Mouse (Mus musculus) midbrain, postnatal 0 days (tissue): ENCODE results near the gene Aldoart2. TPM values are rescaled to one million over a fixed set of nuclear protein-coding genes. Genes with fewer than 3 reads are reported as not detected.
A peak's percentile ranks its signal among the peaks of the same experiment; 100 is the strongest.

Experiments
- ATAC-seq: fragments of 200-750 bp; cut with Nextera tagmentation; 2 replicates; pipeline ENCODE4 v1.8.0; 2017; ENCODE audit warnings: moderate number of reproducible peaks, mild to moderate bottlenecking, moderate TSS enrichment, moderate library complexity; ENCODE audit not compliant: low FRiP score
- DNase-seq: peaks from one replicate; pipeline ENCODE4 v3.0.0-alpha.2; 2015; ENCODE audit warnings: low spot score
- H3K27ac ChIP-seq: fragments of 300-500 bp; sonication (generic); 2 replicates; pipeline ENCODE4 v1.5.1; 2014; ENCODE audit warnings: low read depth, mild to moderate bottlenecking, low read length, mixed read lengths
- H3K27me3 ChIP-seq: fragments of 300-500 bp; sonication (generic); 2 replicates; pipeline ENCODE4 v1.6.1; 2014; ENCODE audit warnings: low read length, control low read depth, mixed read lengths; ENCODE audit not compliant: insufficient read depth
- H3K36me3 ChIP-seq: fragments of 300-500 bp; sonication (generic); 2 replicates; pipeline ENCODE4 v1.6.1; 2014; ENCODE audit warnings: low read length, control low read depth, mixed read lengths; ENCODE audit not compliant: insufficient read depth
- H3K4me1 ChIP-seq: fragments of 300-500 bp; sonication (generic); 2 replicates; pipeline ENCODE4 v1.6.1; 2014; ENCODE audit warnings: mild to moderate bottlenecking, control low read depth, antibody characterized with exemption, low read length, mixed read lengths; ENCODE audit not compliant: insufficient read depth
- H3K4me2 ChIP-seq: fragments of 300-500 bp; sonication (generic); 2 replicates; pipeline ENCODE4 v1.6.1; 2014; ENCODE audit warnings: low read depth, mild to moderate bottlenecking, low read length, mixed read lengths; ENCODE audit not compliant: poor library complexity, severe bottlenecking
- H3K4me3 ChIP-seq: fragments of 300-500 bp; sonication (generic); 2 replicates; pipeline ENCODE4 v1.5.1; 2014; ENCODE audit warnings: low read depth, mild to moderate bottlenecking, low read length, moderate library complexity
- H3K9ac ChIP-seq: fragments of 300-500 bp; sonication (generic); replicated peaks from 2 replicates; pipeline ENCODE4 v1.6.1; 2014; ENCODE audit warnings: mild to moderate bottlenecking, low read length, moderate library complexity, mixed read lengths; ENCODE audit not compliant: poor library complexity, severe bottlenecking
- H3K9me3 ChIP-seq: fragments of 300-500 bp; sonication (generic); 2 replicates; pipeline ENCODE4 v1.6.1; 2016; ENCODE audit warnings: low read length, control low read depth
- CTCF ChIP-seq: IDR thresholded peaks from 2 replicates; pipeline ENCODE4 v1.5.1; 2016; ENCODE audit warnings: antibody characterized with exemption, mild to moderate bottlenecking
- WGBS: fragments of 180-500 bp; shearing (Covaris S2); extraction: QIAGEN DNeasy Blood & Tissue Kit; methylation state at CpG from one replicate; pipeline ENCODE4 v1.1.7; 2014; 5-methylcytosine and 5-hydroxymethylcytosine counted together
- polyA plus RNA-seq: library from polyadenylated mRNA; unstranded; fragments of >200 nt; fragmentation: Nextera tagmentation; extraction: Ambion mirVana; gene quantifications from 2 replicates; pipeline ENCODE4 v1.2.1, GENCODE M21; 2015
- total RNA-seq: library from RNA; depleted of rRNA; stranded (reverse); fragments of >200 nt; gene quantifications from 2 replicates; pipeline ENCODE4 v1.2.3, GENCODE M21; 2014

Gene Aldoart2
- total and polyA plus RNA-seq, 2 experiments from 2014 or later: not detected

- 96% methylated on average over 3 of the region's 3 CpGs for WGBS
- no peak overlapping the region for H3K27ac ChIP-seq
- DNase-seq (no peak), ATAC-seq (no peak)
- no peaks in the 10 kb centered on the region for H3K27me3 ChIP-seq
- no peaks in the 10 kb centered on the region for H3K36me3 ChIP-seq
- TF ChIP-seq CTCF: no peak
- H3K4me1 ChIP-seq: peaks cover 6% of the 10 kb centered on the region; the same call in 1 of the 2 replicates
- H3K4me3 ChIP-seq: no peak overlapping the region
- no peaks in the 10 kb centered on the region for H3K9me3 ChIP-seq
- H3K9ac ChIP-seq: no peak overlapping the region
- no peak overlapping the region for H3K4me2 ChIP-seq
Observed at GRCm38 (mm10) chr12:55563742-55564141, 1.3 kb upstream of the Aldoart2 start.

DNA sequence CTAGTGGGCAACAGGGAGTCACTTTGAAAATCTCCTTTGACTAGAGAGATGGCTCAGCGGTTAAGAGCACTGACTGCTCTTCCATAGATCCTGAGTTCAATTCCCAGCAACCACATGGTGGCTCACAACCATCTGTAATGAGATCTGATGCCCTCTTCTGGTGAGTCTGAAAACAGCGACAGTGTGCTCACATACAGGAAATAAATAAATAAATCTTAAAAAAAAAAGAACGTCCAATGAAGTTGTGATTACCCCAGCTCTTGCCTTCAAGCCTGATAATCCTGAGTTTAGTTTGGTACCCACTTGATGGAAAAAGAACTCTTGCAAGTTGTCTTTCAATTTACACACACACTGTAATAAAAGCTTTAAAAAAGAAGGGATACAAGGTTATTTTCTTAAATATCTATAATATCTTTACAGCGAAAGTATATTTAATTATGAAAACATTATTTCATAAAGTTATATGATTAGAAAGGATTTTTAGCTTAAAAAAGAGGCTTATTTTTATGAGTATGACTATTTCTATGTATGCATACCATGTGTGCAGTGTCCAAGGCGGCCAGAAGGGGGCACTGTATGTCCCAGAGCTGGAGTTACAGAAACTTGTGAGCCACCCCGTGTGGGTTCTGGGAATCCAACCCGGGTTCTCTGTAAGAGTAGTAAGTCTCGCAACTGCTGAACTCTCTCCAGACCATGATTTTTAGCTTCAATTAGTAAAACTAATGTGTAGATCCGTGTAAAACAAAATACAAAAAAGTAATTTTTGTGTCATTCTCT lies 664 bp upstream of the Aldoart2 start:
- DNase-seq: no peak
- Histone ChIP-seq H3K9me3 (no peaks in the 10 kb centered on the region), H3K9ac (no peak overlapping the region), H3K4me2 (no peak overlapping the region), H3K36me3 (no peaks in the 10 kb centered on the region), H3K27ac (no peak overlapping the region), H3K4me3 (no peak overlapping the region), H3K27me3 (no peaks in the 10 kb centered on the region), H3K4me1 (peaks cover 6% of the 10 kb centered on the region; the same call in 1 of the 2 replicates)
- WGBS: 89% methylated on average over 9 of the region's 9 CpGs
- peak; percentile 6; the same call in 1 of the 2 replicates for TF ChIP-seq CTCF
- no peak for ATAC-seq

- WGBS: 77% methylated on average over 9 of the region's 9 CpGs
- Histone ChIP-seq H3K36me3 (no peaks in the 10 kb centered on the region), H3K9ac (no peak overlapping the region), H3K4me3 (no peak overlapping the region), H3K27me3 (no peaks in the 10 kb centered on the region), H3K4me1 (no peaks in the 10 kb centered on the region), H3K27ac (no peak overlapping the region), H3K4me2 (no peak overlapping the region), H3K9me3 (no peaks in the 10 kb centered on the region)
- ATAC-seq (no peak), DNase-seq (no peak)
- TF ChIP-seq CTCF: 0 out of 2 replicates have a peak, but pooled peaks have one; percentile 14
Observed at GRCm38 (mm10) chr12:55565867-55566266, 828 bp downstream of the Aldoart2 start.

DNA sequence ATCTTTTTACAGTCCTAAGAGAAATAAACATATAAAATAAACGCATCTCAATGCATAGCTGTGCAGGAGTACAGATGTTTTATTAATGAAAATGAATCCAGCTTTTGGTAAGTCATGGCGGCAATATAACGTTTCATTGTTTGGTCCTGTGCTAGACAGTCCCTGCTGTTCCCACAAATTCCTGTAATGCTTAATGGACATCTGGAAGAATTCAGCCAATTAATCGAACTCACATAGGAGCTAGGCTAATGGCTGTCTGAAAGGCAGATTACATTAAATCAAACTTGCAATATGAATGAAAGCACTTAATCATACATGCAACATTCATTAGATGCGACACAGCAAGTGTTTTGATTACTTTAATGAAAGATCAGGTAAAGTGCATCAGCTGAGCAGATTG lies 1.8 kb downstream of the Aldoart2 start:
- DNase-seq (no peak), ATAC-seq (no peak)
- Histone ChIP-seq H3K9me3 (no peaks in the 10 kb centered on the region), H3K27me3 (no peaks in the 10 kb centered on the region), H3K4me3 (no peak overlapping the region), H3K36me3 (no peaks in the 10 kb centered on the region), H3K4me1 (no peaks in the 10 kb centered on the region), H3K9ac (no peak overlapping the region), H3K27ac (no peak overlapping the region), H3K4me2 (no peak overlapping the region)
- 75% methylated on average over 5 of the region's 5 CpGs for WGBS
- TF ChIP-seq CTCF: no peak

DNA sequence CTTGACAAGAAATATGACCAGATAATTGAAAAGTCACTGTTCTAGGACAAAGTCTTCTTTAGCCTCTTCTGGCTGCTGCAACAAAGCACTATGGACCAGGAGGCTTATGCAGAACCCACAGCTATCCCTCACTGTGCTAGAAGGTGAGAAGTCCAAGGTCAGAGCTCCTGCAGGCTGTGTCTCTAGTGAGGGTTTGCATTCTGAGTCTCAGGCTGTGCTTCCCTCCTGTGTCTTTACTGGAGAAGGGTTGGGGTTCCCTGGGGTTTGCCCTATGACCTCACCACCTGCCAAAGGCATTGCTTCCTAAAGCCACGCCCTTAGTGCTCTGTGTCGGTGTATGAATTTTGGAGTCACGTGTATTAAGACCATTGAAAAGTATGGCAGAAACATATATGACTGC lies 3.4 kb downstream of the Aldoart2 start:
- Histone ChIP-seq H3K4me2 (no peak overlapping the region), H3K27me3 (no peaks in the 10 kb centered on the region), H3K9me3 (no peaks in the 10 kb centered on the region), H3K36me3 (no peaks in the 10 kb centered on the region), H3K4me3 (no peak overlapping the region), H3K4me1 (no peaks in the 10 kb centered on the region), H3K9ac (no peak overlapping the region), H3K27ac (no peak overlapping the region)
- WGBS: 93% methylated on average over 3 of the region's 3 CpGs
- ATAC-seq (no peak), DNase-seq (no peak)
- TF ChIP-seq CTCF: no peak

GRCm38 (mm10) chr12:55569676-55570075 lies 4.6 kb downstream of the Aldoart2 start:
- TF ChIP-seq CTCF: no peak
- H3K27me3 ChIP-seq: no peaks in the 10 kb centered on the region
- 76% methylated on average over 6 of the region's 6 CpGs for WGBS
- H3K9ac ChIP-seq: no peak overlapping the region
- DNase-seq (no peak), ATAC-seq (no peak)
- no peaks in the 10 kb centered on the region for H3K36me3 ChIP-seq
- H3K4me3 ChIP-seq: no peak overlapping the region
- no peaks in the 10 kb centered on the region for H3K4me1 ChIP-seq
- no peaks in the 10 kb centered on the region for H3K9me3 ChIP-seq
- H3K27ac ChIP-seq: no peak overlapping the region
- no peak overlapping the region for H3K4me2 ChIP-seq
